Comparison of ENCODE assay signal across 1 mouse cellular context in genomic region chr17:46079037-46079436, GRCm38 (mm10).
TF ChIP-seq lines count a peak whose summit lies in the region.

No protein-coding gene starts in this region.

TF ChIP-seq in MEL, 35 proteins besides CTCF, POLR2A, EP300 and RAD21 (continued from another document):
- no peak for TF ChIP-seq NELFE (IDR thresholded peaks at IDR 0.05; ENCODE audit: low read depth, low read length)
- no peak for TF ChIP-seq TBP (IDR thresholded peaks at IDR 0.05; ENCODE audit: low read depth, low read length)
- no peak for TF ChIP-seq POLR2AphosphoS2 (IDR thresholded peaks at IDR 0.05; ENCODE audit: low read length)
- no peak for TF ChIP-seq ZMIZ1 (IDR thresholded peaks at IDR 0.05; ENCODE audit: low read depth, low read length)
- no peak for TF ChIP-seq CHD1 (IDR thresholded peaks at IDR 0.05; ENCODE audit: low read depth, low read length)
- no peak for TF ChIP-seq USF2 (IDR thresholded peaks at IDR 0.05; ENCODE audit: borderline replicate concordance in 1 of 2, insufficient read depth in 1 of 2, low read depth in 1 of 2, low read length in 2 of 2)
- TF ChIP-seq ZC3H11A (IDR thresholded peaks at IDR 0.05; ENCODE audit: low read depth, low read length), result no peak
- TF ChIP-seq NRF1 (IDR thresholded peaks at IDR 0.05; ENCODE audit: insufficient read depth, low read depth, low read length, poor library complexity, severe bottlenecking), result no peak
- no peak for TF ChIP-seq MAFK (IDR thresholded peaks at IDR 0.05; ENCODE audit: borderline replicate concordance, low read depth, low read length)
- no peak for TF ChIP-seq POLR2AphosphoS5 (IDR thresholded peaks at IDR 0.05; ENCODE audit: borderline replicate concordance, low read depth, low read length)
- no peak for TF ChIP-seq MAZ (IDR thresholded peaks at IDR 0.05; ENCODE audit: low read depth, low read length)
- TF ChIP-seq KAT2A (conservative IDR thresholded peaks at IDR 0.05; ENCODE audit: low read depth, low read length), result no peak
- no peak for TF ChIP-seq ZKSCAN1 (IDR thresholded peaks at IDR 0.05; ENCODE audit: low read depth, low read length)
- TF ChIP-seq ETS1 (IDR thresholded peaks at IDR 0.05; ENCODE audit: low read depth, low read length), result no peak
- TF ChIP-seq HCFC1 (IDR thresholded peaks at IDR 0.05; ENCODE audit: low read depth, low read length), result no peak
- TF ChIP-seq SMC3 (IDR thresholded peaks at IDR 0.05; ENCODE audit: low read depth, low read length), result no peak
TF ChIP-seq in MEL: peak in this region for 0.
